Mouse (Mus musculus): ENCODE measurements around the gene Rmnd5a.
"Not testable (repeated sequence)": the region's sequence is repeated elsewhere in the genome, so short reads cannot be mapped to it uniquely, and the experiment has no call there.

The Rmnd5a gene
- long read RNA-seq, experiment 1, partial matches to known transcripts, result 0 of 12 reads
- long read RNA-seq, experiment 1, other reads (novel, unspliced or antisense), result 12 of 12 reads
- long read RNA-seq, experiment 2, full-length matches to known transcripts, result 1 of 12 reads
- long read RNA-seq, experiment 2, partial matches to known transcripts, result 1 of 12 reads
- long read RNA-seq, experiment 2, other reads (novel, unspliced or antisense), result 10 of 12 reads

GRCm38 (mm10) chr6:71440492-71441250 is at the start of gene Rmnd5a:
TSS of gene Rmnd5a (minus strand) at chr6:71440637.
- intact Hi-C loops (cut with DNase I), result loop anchor here (2.0 kb wide), 1 partner anchor 52 kb away; the partner anchor contains the start of gene Rnf103

- intact Hi-C loops (cut with DNase I), result no loop called here
These were observed 47.5 kb upstream of the Rmnd5a start for GRCm38 (mm10) chr6:71487966-71488365.

- intact Hi-C loops (cut with DNase I), result no loop called here
These were observed 46.4 kb upstream of the Rmnd5a start for GRCm38 (mm10) chr6:71486867-71487266.

- intact Hi-C loops (cut with DNase I), result no loop called here
These were observed 45.8 kb upstream of the Rmnd5a start for GRCm38 (mm10) chr6:71486226-71486625.

GRCm38 (mm10) chr6:71485246-71485645 is 44.8 kb upstream of the Rmnd5a start:
- intact Hi-C loops (cut with DNase I), result no loop called here

GRCm38 (mm10) chr6:71481136-71481535 is 40.7 kb upstream of the Rmnd5a start:
- intact Hi-C loops (cut with DNase I), result no loop called here

- intact Hi-C loops (cut with DNase I), result no loop called here
These were observed 39.7 kb upstream of the Rmnd5a start for GRCm38 (mm10) chr6:71480136-71480535.

GRCm38 (mm10) chr6:71479588-71479987 is 39.2 kb upstream of the Rmnd5a start:
- intact Hi-C loops (cut with DNase I), result not testable (repeated sequence)

- intact Hi-C loops (cut with DNase I), result not testable (repeated sequence)
These were observed 38.6 kb upstream of the Rmnd5a start for GRCm38 (mm10) chr6:71478816-71479568.

- intact Hi-C loops (cut with DNase I), result no loop called here
These were observed 36.3 kb upstream of the Rmnd5a start for GRCm38 (mm10) chr6:71476783-71477182.

GRCm38 (mm10) chr6:71475604-71476003 is 35.2 kb upstream of the Rmnd5a start:
- intact Hi-C loops (cut with DNase I), result no loop called here

GRCm38 (mm10) chr6:71472786-71473185 is 32.3 kb upstream of the Rmnd5a start:
- intact Hi-C loops (cut with DNase I), result no loop called here

GRCm38 (mm10) chr6:71471830-71472520 is 31.5 kb upstream of the Rmnd5a start:
- intact Hi-C loops (cut with DNase I), result no loop called here

- intact Hi-C loops (cut with DNase I), result no loop called here
These were observed 28.9 kb upstream of the Rmnd5a start for GRCm38 (mm10) chr6:71469291-71469690.

GRCm38 (mm10) chr6:71467766-71468165 is 27.3 kb upstream of the Rmnd5a start:
- intact Hi-C loops (cut with DNase I), result no loop called here

GRCm38 (mm10) chr6:71465146-71465545 is 24.7 kb upstream of the Rmnd5a start:
- intact Hi-C loops (cut with DNase I), result no loop called here

- intact Hi-C loops (cut with DNase I), result no loop called here
These were observed 17.6 kb upstream of the Rmnd5a start for GRCm38 (mm10) chr6:71457956-71458608.

GRCm38 (mm10) chr6:71453983-71454739 is 13.7 kb upstream of the Rmnd5a start:
- intact Hi-C loops (cut with DNase I), result not testable (repeated sequence)

- intact Hi-C loops (cut with DNase I), result no loop called here
These were observed 12.4 kb upstream of the Rmnd5a start for GRCm38 (mm10) chr6:71452792-71453191.

- intact Hi-C loops (cut with DNase I), result no loop called here
These were observed 5.1 kb upstream of the Rmnd5a start for GRCm38 (mm10) chr6:71445560-71445959.

Data from adrenal gland (tissue).